Mouse (Mus musculus) mouse trophoblast stem cell (cell line): Measurements from ENCODE around the gene Rabgap1.
"Not testable (repeated sequence)": the region's sequence is repeated elsewhere in the genome, so short reads cannot be mapped to it uniquely, and the experiment has no call there.

ENCODE experiments used
- in situ Hi-C, 2 experiments: fragments of 300-500 bp; cut with MseI, MboI; formaldehyde crosslinking; loops; 2 replicates in 1 of 2; 3 replicates in 1 of 2; pipeline ENCODE4 v1.15.1; 2025

Rabgap1 gene

DNA sequence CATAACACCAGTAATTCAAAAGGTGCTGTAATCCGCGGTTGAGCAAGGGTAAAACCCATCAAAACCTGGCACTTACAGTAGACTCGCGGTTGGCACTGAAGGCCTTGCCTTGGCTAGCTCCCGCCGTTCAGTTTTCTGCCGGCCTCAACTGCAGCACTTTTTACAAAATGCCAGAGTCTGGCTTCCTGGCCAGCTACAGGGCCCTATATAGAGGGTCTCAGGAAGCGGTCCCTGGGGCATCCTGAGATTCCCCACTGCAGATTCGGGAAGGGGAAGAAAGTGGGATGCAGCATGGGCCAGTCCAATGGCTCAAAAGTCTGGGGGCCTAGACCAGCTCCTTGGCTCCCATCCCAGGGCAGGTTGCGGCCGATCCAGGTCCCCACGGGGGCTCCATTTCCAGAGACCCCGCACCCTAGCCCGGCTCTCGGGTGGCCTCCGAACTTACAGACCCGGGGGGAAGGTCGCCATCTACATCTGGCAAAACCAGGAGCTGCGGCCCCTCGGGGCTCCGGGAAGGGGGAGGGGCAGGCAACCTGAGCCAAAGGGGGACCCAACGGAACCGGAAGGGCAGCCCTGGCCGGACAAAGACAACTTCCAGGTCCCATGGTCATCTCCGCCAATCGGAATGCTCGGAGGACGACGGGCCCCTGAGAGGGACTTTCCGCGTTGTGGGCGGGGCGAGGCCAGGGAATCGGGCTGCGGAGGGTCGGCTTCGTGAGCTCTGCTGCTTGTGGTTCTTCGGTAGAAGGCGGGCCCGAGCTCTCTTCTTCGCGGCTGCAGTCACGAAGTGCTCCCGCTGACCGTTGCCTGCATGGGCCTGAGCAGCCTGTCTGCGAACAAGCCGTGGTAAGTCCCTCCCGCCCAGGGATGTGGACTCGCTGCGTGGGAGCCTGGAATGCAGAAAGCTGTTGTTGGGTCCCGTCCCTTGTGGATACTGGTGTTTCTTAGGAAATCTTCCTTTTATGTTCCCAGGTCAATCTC is at the start of gene Rabgap1, which contains the start of the genes Zbtb26 and Zbtb6:
Rabgap1 (plus strand) TSS at position 669 of the 981 bp plus-strand sequence.
Zbtb26 (minus strand) TSS at position 525 of the 981 bp plus-strand sequence.
Zbtb6 (minus strand) TSS at position 561 of the 981 bp plus-strand sequence.
- in situ Hi-C loops, result no loop called here

DNA sequence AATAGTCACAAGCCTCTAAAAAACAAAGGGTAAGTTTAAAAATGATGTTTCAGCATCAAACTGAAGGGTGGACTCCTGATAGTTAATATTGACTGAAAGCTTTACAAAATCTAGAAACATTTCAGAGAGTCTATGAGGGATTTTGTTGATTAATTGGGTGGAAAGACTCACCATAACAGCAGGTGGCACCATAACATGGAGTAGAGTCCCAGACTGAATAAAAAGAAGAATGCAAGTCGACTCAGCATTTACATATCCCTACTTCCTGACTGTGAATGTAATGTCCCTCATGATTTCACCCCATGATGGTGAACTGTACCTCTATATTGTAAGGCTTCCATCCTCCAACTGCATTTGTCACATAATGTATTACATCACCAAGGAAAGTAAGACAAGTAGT is 47.5 kb upstream of the Rabgap1 start:
- in situ Hi-C loops, result no loop called here

DNA sequence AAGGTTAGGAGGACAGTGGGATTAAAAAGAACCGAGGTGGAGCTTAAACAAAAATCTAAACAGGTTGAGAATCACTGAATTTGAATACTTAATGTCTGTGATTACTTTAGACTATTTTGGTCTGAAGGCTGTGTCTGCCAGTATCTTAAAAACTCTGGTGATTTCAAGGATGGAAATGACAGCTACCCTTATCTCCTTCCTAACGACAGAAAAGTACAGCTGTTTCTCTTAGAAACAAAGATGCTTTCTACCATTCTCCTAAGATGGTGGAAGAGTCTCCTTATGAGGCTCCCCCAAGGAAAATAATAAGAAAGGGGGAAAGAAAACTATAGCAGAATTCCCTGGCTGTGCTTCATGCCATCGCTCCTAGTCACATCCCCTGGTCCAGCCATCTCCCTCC is 21.2 kb upstream of the Rabgap1 start:
- in situ Hi-C loops, result no loop called here

DNA sequence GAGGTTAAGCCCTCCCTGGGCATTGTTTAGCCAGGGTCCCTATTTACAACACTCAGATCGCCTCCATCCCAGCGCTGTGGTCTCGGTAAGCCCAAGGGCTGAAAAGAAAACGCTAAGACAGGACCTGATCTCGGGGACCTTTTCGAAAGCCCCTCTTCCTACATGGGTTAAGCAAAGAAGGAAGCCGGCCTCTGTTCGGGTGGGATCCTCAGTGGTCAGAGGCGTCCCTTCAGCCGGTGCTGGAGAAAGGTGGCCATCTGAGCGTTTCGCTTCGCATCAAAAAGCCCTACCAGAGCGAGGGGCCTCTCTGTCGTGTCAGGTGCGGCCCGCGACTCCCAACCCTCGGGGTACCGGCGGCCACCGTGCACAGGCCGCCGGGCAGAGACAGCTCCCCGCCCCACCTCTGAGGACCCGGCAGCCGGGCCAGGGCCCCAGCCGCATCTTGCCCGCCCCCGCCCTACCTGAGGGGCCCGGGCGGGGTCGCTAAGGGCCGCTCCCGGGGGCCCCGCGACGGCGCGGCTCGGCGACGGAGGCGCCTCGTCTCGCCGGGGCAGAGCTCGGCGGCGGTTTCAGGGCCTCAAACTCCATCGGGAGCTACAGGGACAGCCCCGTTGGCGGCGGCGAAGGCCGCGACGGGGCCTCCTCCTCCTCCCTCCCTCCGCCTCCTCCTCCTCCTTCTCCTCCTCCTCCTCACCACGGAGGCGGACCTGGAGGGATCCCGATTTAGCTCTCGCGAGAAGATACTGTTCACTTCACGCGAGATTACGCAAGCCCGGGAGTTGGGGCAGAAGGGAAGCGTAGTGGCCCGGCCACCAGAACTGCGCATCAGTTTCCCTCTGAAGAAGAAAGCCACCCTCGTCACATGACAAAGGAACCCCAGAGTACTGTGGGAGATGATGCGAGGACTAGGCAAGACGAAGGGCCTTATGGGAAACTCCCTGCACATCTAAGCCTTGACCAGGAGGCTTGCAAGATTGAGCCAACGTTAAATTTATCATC is 20.5 kb upstream of the Rabgap1 start, which contains the start of gene Rc3h2:
Rc3h2 (minus strand) TSS at position 598 of the 999 bp plus-strand sequence.
- in situ Hi-C loops, result no loop called here

DNA sequence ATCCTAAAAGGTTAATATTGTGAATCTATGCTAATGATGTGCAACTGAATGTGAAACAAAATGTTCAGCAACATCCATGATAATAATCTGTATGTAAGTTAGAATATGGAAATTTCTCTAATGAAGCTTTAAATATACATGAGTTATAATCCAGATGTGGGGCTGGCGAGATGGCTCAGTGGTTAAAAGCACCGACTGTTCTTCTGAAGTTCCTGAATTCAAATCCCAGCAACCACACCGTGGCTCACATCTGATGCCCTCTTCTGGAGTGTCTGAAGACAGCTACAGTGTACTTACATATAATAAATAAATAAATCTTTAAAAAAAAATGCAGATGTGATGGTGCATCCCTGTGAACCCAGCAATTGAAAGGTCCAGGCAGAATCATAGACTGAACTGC is 19.4 kb upstream of the Rabgap1 start:
- in situ Hi-C loops, result no loop called here

DNA sequence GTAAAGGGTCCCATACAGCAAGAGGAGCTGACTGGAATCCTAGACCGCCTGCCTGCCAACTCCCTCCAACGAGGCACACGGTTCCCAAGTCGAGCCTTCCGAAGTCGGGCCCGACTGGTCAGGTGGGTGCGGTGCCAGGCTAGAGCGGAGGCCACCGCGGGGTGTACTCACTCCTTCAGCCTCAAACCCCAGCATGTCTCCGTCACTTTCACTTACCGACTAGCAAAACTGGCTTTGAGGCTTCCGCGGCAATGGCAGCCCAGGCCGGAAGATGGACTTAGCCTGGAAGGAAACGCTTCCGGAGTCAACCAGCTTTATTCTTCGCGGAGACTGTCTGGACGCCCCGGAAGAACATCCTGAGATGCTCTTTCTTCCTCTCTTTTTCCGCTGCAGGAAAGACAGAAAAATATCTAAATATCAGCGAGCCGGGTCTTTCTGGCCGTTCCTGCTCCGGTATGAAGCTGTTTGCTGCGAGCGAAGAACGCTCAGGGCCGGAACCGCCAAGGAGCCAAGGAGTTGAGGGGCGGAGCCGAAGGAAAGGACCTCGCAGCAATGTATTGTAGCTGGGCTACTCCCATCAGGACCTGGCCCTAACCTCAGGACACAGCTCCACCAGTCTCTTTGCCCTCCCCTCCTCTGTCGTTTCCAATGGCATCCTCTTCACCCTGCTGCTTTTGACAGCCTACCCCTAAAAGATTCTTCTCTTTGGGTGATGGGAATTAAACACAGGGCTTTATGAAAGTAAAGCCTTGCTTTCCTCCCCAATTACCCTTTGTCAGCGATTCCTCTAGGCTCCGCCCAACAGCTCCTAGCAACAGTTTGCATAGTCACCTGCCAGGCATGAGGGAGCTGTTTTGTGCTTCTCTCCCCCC is 12.2 kb upstream of the Rabgap1 start:
- in situ Hi-C loops, result no loop called here

DNA sequence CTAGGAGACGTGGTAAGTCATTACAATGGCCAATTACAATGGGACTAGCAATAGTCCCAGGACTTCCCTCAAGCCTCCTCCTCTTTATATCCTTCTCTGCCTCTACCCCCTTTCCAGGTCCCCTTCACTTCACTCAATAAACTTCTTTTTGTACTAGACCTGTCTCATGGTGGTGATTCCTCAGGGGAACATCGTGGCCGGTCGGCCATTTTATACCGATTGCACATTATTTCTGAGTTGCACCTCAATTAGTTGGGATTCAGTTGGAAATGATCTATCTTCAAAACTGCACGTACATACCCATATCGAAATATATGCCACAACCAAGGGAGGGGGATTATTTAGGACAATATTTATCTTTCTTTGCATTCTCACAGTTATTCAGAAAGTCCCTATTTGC is 11.5 kb upstream of the Rabgap1 start:
- in situ Hi-C loops, result no loop called here

DNA sequence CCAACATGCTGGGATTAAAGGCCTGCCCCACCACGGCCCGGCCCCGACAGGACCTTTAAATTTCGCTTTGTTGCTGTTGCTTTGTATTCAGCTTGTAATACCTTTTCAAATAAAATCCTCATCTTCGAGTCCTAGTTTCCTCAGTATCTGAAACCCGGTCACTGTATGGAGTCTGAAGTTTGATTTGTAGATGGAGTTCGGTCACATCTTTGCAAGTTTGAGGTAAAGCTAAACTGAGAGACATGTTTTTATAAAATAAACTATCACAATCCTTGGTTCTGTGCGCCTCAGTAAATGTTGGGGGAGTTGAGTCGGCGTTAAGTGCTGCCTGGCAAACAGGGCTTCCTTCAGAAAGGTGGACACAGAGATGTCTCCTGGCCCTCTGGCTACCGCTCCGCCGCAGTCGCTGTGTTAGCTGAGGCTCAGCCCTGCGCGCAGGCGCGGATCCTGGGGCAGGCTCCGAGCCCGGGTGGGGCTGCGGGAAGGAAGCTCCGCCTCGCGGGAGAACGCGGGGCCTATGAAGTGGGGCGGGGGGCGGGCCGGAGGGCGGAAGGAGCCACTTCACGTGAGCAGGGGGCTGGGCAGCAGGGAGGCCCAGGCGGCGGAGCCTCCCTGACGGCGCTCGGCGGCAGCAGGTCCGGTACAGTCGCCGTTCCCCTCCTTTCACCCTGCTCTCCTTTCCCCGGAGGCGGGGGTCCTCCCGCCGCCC is 8.7 kb downstream of the Rabgap1 start:
- in situ Hi-C loops, result no loop called here

DNA sequence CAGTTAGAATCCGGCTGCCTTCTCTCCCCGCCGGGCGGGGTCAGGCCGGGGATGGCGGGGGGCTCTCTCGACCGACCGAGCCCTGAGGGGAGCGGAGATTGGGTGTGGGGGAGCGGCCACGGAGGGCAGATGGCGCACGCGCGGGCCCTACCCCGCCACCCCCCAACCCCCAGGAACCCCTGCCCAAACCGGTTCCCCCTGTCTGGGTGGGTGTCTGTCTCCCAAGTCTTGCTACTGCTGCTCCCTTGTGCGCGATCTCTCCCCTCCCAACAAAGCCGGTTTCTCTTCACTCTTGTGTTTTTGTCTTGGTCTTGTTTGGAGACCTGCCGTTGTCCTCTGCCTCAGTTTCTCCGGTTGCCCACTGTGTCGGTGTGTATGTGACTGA is 9.3 kb downstream of the Rabgap1 start:
- in situ Hi-C loops, result no loop called here

DNA sequence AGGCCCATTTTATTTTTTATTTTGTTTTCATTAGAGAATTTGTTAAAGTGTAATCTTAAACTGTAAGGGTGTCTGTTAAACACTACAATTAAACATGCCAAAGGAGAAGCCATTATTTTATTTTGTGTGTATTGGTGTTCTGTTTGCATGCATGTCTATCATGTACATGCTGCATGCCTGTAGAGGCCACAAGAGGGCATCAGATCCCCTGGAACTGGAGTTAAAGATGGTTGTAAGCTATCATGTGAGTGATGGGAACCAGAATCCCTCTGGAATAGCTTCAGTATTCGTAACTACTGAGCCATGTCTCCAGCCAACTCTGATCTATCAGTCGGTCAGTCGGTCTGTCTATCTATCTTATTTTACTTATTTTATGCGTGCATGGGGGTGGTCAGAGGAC is 17.6 kb downstream of the Rabgap1 start:
- in situ Hi-C loops, result no loop called here

DNA sequence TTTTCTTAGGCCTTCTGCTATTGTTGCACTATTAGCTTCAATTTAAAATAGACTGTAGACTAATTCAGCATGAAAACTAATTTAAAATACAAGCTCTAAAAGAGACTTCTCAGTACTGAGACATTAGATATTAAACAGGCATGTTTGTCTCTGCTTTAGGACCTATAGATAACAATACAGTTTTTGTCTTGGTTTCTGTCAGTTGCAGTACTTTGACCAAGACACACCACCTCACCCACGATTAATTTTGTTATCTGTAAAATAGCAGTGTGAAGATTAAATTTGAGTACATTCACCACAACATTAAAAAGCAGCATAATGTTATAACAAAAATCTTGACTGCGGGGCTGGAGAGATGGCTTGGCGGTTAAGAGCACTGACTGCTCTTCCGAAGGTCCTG is 23.2 kb downstream of the Rabgap1 start:
- in situ Hi-C loops, result no loop called here

DNA sequence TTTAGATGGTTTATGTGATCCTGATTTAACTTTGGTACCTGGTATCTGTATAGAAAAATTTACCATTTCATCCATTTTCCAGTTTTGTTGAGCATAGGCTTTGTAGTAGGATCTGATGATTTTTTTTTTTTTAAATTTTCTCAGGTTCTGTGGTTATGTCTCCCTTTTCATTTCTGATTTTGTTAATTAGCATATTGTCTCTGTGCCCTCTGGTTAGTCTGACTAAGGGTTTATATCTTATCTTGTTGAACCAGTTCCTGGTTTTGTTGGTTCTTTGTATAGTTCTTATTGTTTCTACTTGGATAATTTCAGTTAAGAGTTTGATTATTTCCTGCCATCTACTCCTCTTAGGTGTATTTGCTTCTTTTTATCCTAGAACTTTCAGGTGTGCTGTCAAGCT is 36.5 kb downstream of the Rabgap1 start:
- in situ Hi-C loops, result no loop called here

DNA sequence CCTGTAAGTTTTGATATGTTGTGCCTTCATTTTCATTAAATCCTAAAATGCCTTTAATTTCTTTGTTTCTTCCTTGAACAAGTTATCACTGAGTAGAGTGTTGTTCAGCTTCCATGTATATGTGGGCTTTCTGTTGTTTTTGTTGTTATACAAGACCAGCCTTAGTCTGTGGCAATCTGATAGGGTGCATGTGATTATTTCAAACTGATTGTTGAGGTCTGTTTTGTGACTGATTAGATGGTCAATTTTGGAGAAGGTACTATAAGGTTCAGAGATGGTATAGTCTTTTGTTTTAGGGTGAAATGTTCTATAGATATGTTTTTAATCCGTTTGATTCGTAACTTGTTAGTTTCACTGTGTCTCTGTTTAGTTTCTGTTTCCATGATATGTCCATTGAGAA is 37.0 kb downstream of the Rabgap1 start:
- in situ Hi-C loops, result no loop called here

DNA sequence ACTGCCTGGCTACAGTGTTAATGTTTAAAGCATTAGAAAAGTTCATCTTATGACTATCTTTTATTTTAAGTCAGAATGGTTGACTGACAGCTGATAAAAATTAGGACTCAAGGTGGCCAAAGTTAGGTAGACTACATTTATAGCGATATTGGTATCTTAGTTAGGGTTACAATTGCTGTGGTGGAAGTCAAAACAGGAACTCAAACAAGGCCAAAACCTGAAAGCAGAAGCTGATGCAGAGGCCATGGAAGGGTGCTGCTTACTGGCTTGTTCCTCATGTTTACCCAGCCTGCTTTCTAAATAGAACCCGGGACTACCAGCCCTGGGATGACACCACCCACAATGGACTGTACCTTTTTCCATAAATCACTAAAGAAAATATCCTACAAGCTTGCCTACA is 41.1 kb downstream of the Rabgap1 start:
- in situ Hi-C loops, result no loop called here

DNA sequence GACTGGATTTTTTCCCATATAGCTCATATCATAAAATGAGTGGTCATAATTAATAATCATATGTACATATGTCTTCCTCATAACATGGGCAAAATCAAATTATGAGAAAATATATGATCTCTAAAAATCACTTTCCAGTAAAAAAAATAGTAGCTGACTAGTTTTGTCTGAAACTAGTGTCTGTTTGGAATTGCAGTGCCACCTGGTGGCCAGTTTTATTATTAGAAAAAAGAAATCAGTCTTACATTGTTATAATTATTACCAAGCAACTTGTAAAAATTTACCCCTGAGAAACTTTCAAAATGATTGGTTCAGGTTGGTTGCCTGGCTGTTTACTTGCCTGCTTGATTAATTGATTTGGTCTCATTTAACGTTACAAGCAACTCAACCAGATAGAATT is 42.3 kb downstream of the Rabgap1 start:
- in situ Hi-C loops, result no loop called here

DNA sequence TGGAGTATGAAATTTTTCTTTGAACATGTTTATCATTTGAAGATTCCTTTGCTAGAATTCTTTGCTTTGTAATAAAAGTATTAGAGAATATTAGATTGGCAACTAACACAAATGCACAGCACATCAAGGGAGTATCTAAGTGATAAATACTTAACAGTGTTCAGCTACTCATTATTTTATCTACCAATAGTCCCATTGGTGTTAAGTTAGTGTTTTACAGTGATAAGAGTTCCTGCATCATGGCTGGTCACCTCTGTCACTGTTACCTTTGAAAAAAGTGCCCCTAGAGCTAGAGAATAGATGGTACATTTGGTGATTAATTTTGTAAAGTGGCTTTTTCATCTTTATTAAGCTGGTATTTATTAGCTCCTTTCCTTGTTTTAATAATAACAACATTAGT is 43.3 kb downstream of the Rabgap1 start:
- in situ Hi-C loops, result no loop called here

DNA sequence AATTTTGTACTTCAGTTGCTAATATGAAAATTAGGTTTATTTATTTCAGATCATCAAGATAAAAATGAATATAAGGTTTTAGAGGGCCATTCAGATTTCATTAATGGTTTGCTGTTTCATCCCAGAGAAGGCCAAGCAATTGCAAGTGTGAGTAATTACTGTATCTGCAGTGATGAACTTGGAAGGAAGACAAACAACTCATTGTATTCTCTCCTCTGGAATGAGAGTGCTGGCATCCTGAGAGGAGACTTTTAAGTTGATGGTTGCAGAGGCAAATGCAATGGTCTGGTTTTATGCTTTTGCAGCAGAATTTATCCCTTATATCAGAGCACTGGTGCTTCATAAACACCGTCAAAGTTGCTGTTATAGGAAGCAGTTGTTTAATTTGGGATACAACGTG is 45.9 kb downstream of the Rabgap1 start:
- in situ Hi-C loops, result no loop called here

DNA sequence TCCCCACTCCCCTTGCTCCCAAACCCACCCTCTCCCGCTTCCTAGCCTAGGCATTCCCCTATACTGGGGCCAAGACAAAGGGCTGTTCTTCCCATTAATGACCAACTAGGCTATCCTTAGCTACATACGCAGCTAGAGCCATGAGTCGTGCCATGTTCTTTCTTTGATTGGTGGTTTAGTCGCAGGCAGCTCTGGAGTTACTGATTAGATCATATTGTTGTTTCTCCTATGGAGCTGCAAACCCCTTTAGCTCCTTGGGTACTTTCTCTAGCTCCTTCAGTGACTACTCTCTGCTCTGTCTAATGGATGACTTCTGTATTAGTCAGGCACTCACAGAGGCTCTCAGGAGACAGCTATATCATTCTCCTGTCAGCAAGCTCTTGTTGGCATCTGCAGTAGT is 54.2 kb downstream of the Rabgap1 start:
- in situ Hi-C loops, result no loop called here

DNA sequence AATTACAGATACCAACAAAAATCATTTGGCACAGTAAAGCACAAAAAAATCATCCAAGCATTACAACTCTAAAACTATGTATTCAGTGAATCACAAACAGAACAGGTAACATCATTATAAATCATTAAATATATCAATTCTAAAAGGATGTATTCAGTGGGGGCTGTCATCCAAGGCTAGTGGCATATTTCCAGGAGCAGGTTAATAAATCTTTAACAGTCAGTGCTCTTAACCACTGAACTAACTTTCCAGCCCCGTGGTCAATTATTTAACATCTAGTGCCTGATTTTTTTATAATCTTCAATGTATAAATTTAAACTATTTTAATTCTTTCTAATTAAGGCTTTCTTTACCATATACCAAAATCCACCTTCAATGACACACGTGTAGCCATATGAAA is 62.8 kb downstream of the Rabgap1 start:
- in situ Hi-C loops, result not testable (repeated sequence)

DNA sequence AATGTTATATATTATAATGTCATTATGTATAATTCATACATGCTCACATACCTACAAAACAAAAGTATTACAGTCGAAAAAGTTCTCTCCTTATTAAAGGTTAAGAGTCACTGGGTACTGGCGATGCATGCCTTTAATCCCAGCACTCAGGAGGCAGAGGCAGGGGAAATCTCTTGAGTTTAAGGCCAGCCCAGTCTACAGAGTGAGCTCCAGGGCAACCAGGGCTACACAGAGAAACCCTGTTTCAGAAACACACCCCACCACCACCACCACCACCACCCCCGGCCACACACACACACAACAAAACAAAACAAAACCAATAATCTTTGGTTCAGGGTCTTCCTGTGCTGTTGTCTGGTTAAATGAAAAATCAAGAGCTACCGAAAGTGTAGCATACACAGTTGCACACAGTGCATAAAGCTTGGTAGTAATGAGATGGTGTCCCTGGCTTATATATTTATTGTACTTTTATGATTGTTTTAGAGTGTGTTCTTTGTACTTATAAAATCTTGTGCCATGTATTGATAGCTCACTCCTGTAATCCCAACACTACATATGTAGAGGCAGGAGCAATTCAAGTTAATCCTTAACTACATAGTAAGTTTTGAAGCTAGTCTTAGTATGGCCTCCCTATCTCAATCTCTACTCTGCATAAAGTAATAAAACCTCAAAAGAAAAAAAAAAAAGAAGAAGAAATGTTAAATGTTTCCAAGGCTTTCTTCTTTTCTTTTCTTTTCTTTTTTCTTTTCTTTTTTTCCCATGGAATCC is 68.2 kb downstream of the Rabgap1 start:
- in situ Hi-C loops, result no loop called here
